Mouse (Mus musculus): ENCODE measurements around the gene Parp14. TPM values are rescaled to one million over a fixed set of nuclear protein-coding genes. Genes with fewer than 3 reads are reported as not detected.
"Not testable (repeated sequence)": the region's sequence is repeated elsewhere in the genome, so short reads cannot be mapped to it uniquely, and the experiment has no call there.

Parp14 gene
- polyA plus RNA-seq, 1 experiment from 2014 or later: 1.4 TPM

DNA sequence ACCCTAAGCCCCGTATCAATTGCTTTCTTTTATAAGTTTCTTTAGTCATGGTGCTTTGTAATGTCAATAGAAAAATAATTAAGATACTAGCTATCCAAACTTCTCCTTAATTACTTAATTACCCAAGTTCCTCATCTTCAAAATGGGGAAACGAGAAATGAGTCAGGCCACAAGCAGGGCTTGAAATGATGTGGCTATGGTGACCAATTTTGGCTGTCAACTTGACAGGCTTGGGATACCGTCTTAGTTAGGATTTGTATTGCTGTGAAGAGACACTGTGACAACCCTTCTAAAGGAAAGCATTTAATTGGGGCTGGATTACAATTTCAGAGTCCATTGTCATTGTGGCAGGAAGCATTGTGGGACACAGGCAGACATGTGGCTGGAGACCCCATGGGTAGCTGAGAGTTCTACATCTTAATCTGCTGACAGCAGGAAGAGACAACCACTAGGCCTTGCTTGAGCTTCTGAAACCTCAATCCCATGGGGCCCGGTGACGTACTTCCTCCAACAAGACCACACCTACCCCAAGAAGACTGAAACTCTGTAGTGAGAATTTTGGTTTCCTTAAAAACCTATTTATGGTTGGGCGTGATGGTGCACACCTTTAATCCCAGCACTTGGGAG is 31.8 kb upstream of the Parp14 start:
- no peak overlapping the region for H3K27ac ChIP-seq (replicated peaks)
- no peaks in the 10 kb centered on the region for H3K36me3 ChIP-seq (replicated peaks)
- H3K4me1 ChIP-seq (replicated peaks): peaks cover 24% of the 10 kb centered on the region
- H3K9ac ChIP-seq: no peak overlapping the region
- H3K4me2 ChIP-seq: no peak overlapping the region
- H3K9me3 ChIP-seq (replicated peaks): no peaks in the 10 kb centered on the region
- WGBS (ENCODE audit: insufficient replicate concordance): 54% methylated on average over 6 of the region's 6 CpGs
- H3K4me3 ChIP-seq (replicated peaks): no peak overlapping the region
- H3K27me3 ChIP-seq: no peaks in the 10 kb centered on the region
- ATAC-seq (ENCODE audit: insufficient read depth): no peak

DNA sequence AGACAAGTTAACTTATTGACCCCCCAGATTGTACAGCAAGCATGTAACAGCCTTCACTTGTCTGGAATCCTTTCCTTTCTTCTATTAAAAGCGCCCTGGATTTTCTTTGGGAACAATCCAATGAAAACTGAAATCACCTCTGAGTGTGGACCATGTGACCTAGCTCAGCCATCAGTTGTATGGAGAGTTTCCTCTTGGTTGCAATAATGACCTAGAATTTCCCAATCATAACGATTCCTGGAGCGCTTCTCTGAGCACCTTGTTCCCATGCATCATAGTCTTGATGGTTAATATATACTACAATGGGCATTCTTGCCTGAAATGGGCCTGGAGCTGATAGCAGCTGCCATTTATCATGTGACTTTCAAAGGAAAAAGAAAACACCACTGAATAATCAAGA is 29.2 kb upstream of the Parp14 start:
- H3K4me3 ChIP-seq (replicated peaks): no peak overlapping the region
- peaks cover 7% of the 10 kb centered on the region for H3K4me1 ChIP-seq (replicated peaks)
- no peaks in the 10 kb centered on the region for H3K36me3 ChIP-seq (replicated peaks)
- no peak overlapping the region for H3K27ac ChIP-seq (replicated peaks)
- no peak overlapping the region for H3K9ac ChIP-seq
- no peaks in the 10 kb centered on the region for H3K27me3 ChIP-seq
- no peaks in the 10 kb centered on the region for H3K9me3 ChIP-seq (replicated peaks)
- ATAC-seq (ENCODE audit: insufficient read depth): no peak
- no peak overlapping the region for H3K4me2 ChIP-seq
- WGBS (ENCODE audit: insufficient replicate concordance): 53% methylated on average over 3 of the region's 3 CpGs

DNA sequence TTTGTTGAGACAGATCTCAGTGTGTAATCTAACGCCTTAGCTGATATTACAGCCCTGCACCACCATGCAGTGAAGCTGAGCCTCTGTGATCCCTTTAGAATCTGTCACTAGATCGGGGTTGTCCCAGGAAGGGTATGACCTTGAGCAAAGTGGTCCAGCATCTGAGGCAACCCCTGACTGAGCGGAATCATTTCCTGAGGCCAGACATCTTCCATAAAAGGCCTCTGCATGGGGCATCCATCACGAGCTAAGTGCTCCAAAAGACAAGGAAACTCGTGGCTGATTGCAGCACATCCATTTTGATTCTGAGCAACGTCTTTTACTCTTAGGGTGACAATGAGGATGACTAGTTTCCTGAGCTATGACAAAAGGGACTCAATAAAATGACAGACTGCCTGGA is 23.7 kb upstream of the Parp14 start:
- 49% methylated on average over 6 of the region's 6 CpGs for WGBS (ENCODE audit: insufficient replicate concordance)
- Histone ChIP-seq H3K27ac (replicated peaks) (no peak overlapping the region), H3K9me3 (replicated peaks) (no peaks in the 10 kb centered on the region), H3K9ac (no peak overlapping the region), H3K27me3 (no peaks in the 10 kb centered on the region), H3K4me2 (no peak overlapping the region), H3K4me3 (replicated peaks) (no peak overlapping the region), H3K4me1 (replicated peaks) (no peaks in the 10 kb centered on the region), H3K36me3 (replicated peaks) (no peaks in the 10 kb centered on the region)
- no peak for ATAC-seq (ENCODE audit: insufficient read depth)

DNA sequence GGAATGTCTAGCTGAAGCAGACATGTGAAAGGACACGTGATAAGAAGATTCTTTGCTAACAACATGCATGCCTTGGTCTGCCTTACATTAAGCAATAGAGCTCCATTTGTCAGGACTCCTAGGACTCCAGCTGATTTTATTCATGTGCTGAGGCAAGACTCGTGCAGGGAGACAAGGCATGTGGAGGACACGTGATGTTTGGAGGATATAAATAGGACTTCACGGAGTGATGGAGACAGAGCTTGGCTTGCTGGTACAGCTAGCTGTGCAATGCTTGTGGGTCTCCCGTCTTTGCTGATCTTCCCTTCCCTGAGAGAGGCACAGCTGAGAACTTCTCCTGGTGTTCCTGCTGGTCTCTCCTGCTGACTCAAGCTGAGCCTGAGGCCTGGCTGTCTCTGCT is 20.3 kb upstream of the Parp14 start:
- H3K27me3 ChIP-seq; H3K27ac ChIP-seq (replicated peaks); H3K4me2 ChIP-seq; ATAC-seq (ENCODE audit: insufficient read depth); H3K4me1 ChIP-seq (replicated peaks); H3K9me3 ChIP-seq (replicated peaks); H3K4me3 ChIP-seq (replicated peaks); H3K36me3 ChIP-seq (replicated peaks); H3K9ac ChIP-seq: not testable (repeated sequence)
- WGBS (ENCODE audit: insufficient replicate concordance): 61% methylated on average over 5 of the region's 5 CpGs

DNA sequence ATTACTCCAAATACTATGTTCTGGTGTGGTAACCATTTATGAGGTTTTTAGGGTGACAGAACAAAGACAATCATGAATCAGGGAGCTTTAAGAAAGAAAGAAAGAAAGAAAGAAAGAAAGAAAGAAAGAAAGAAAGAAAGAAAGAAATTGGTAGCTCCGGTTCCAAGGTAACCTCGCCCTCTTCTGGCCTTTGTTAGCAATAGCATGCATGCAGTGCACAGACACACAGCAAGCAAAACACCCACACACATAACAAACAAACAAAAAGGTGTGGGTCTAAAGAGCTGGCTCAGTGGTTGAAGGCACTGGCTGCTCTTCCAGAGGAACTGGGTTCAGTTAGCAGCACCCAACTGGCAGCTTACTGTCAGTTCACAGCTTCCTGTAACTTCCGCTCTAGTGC is 19.3 kb upstream of the Parp14 start:
- Histone ChIP-seq H3K9ac (no peak overlapping the region), H3K4me1 (replicated peaks) (no peaks in the 10 kb centered on the region), H3K36me3 (replicated peaks) (no peaks in the 10 kb centered on the region), H3K27ac (replicated peaks) (no peak overlapping the region), H3K27me3 (no peaks in the 10 kb centered on the region), H3K4me2 (no peak overlapping the region), H3K9me3 (replicated peaks) (no peaks in the 10 kb centered on the region), H3K4me3 (replicated peaks) (no peak overlapping the region)
- no peak for ATAC-seq (ENCODE audit: insufficient read depth)
- WGBS (ENCODE audit: insufficient replicate concordance): 54% methylated on average over 3 of the region's 3 CpGs

DNA sequence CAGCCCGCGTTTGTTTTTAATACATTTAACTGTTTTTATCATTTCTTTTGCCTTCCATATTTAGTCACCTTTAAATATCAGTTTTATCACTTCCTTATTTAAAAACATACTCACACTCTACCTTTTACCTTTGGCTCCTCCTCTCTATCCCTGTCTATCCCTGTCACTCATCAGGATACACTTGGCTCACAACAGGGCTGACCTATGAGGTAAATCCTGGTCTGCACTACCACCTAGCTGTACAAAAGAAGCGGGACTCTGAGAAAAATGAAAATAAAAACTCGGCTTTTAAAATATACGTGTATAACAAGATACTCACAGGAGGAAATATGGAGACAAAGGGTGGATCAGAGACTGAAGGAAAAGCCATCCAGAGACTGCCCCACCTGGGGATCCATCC is 17.6 kb upstream of the Parp14 start:
- no peaks in the 10 kb centered on the region for H3K36me3 ChIP-seq (replicated peaks)
- no peak overlapping the region for H3K4me2 ChIP-seq
- no peak overlapping the region for H3K4me3 ChIP-seq (replicated peaks)
- no peaks in the 10 kb centered on the region for H3K9me3 ChIP-seq (replicated peaks)
- no peak for ATAC-seq (ENCODE audit: insufficient read depth)
- H3K9ac ChIP-seq: no peak overlapping the region
- H3K27me3 ChIP-seq: no peaks in the 10 kb centered on the region
- WGBS (ENCODE audit: insufficient replicate concordance): 80% methylated on average over 5 of the region's 5 CpGs
- H3K4me1 ChIP-seq (replicated peaks): no peaks in the 10 kb centered on the region
- H3K27ac ChIP-seq (replicated peaks): no peak overlapping the region

DNA sequence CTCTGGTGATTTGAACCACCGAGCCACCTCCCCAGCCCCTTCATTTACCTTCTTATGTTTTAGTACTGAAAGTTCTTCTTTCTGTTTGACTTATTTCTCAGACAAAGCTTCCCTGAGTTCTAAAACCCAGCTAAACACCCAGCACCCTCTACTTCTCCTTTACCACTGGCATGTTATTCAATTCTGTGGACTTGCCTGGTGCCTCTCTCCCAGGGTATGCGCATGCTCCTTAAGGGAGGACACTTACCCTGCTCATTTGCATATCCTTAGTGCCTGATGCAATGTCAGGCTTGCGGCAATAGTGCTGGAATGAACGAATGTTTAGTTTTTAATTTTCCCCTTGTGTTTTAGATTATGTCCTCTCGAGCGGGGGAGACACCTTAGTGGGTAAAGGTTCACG is 16.8 kb upstream of the Parp14 start:
- Histone ChIP-seq H3K27me3 (no peaks in the 10 kb centered on the region), H3K4me2 (no peak overlapping the region), H3K4me3 (replicated peaks) (no peak overlapping the region), H3K27ac (replicated peaks) (no peak overlapping the region), H3K9me3 (replicated peaks) (no peaks in the 10 kb centered on the region), H3K9ac (no peak overlapping the region), H3K36me3 (replicated peaks) (no peaks in the 10 kb centered on the region), H3K4me1 (replicated peaks) (no peaks in the 10 kb centered on the region)
- no peak for ATAC-seq (ENCODE audit: insufficient read depth)
- WGBS (ENCODE audit: insufficient replicate concordance): 76% methylated on average over 7 of the region's 7 CpGs

DNA sequence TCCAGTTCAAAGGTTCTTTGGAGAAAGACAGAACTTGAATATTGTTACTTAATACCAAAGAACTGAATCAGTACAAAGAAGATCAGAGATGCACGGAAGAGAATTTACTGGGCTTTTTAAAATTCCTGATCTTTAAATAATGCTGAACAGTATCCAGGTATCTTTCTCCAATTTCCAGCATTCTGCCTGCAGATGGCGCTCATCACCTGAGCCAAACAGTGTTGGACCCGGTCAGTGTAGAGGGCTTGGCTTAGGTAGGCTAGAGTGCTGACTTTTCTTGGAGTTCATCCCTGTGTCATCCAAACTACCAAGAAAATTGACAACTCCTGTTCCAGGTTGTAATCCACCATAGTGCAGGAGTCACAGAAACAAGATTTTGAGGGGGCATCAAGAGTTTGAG is 3.1 kb upstream of the Parp14 start:
- no peak for ATAC-seq (ENCODE audit: insufficient read depth)
- Histone ChIP-seq H3K9ac (no peak overlapping the region), H3K36me3 (replicated peaks) (no peaks in the 10 kb centered on the region), H3K4me3 (replicated peaks) (no peak overlapping the region), H3K4me1 (replicated peaks) (peaks cover 26% of the 10 kb centered on the region), H3K27me3 (peaks cover 33% of the 10 kb centered on the region), H3K4me2 (no peak overlapping the region), H3K9me3 (replicated peaks) (no peaks in the 10 kb centered on the region), H3K27ac (replicated peaks) (no peak overlapping the region)
- 16% methylated on average over 3 of the region's 3 CpGs for WGBS (ENCODE audit: insufficient replicate concordance)

DNA sequence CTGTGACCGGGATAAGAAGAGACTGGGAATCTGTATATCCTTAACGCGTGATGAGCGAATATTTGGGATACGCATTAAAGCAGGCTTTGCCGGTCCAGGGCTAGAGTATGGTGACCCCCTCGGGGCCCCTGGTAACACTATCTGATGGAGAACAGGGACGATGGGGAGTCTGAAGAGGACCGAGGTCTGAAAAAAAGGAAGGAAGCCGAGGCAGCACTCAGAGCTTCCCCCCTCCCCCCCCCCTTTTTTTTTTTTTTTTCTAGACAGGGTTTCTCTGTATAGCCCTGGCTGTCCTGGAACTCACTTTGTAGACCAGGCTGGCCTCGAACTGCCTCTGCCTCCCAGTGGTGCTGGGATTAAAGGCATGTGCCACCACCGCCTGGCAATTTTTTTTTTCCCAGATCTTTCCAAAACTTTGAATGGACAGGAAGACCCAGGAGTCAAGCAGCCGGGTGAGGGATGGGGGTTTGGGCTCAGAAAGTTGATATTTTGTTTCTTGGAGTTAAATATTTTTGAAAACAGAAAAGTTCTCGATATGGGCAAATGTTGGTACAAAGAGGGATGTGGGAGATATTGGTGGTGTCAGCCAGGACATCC is 1.2 kb upstream of the Parp14 start:
- H3K4me3 ChIP-seq (replicated peaks): peak overlapping the region; percentile 87
- H3K4me2 ChIP-seq: peak overlapping the region; percentile 96
- no peak for ATAC-seq (ENCODE audit: insufficient read depth)
- no peak overlapping the region for H3K9ac ChIP-seq
- peaks cover 33% of the 10 kb centered on the region for H3K27me3 ChIP-seq
- H3K36me3 ChIP-seq (replicated peaks): no peaks in the 10 kb centered on the region
- H3K27ac ChIP-seq (replicated peaks): no peak overlapping the region
- H3K4me1 ChIP-seq (replicated peaks): peaks cover 34% of the 10 kb centered on the region
- H3K9me3 ChIP-seq (replicated peaks): no peaks in the 10 kb centered on the region
- WGBS (ENCODE audit: insufficient replicate concordance): 22% methylated on average over 14 of the region's 14 CpGs

DNA sequence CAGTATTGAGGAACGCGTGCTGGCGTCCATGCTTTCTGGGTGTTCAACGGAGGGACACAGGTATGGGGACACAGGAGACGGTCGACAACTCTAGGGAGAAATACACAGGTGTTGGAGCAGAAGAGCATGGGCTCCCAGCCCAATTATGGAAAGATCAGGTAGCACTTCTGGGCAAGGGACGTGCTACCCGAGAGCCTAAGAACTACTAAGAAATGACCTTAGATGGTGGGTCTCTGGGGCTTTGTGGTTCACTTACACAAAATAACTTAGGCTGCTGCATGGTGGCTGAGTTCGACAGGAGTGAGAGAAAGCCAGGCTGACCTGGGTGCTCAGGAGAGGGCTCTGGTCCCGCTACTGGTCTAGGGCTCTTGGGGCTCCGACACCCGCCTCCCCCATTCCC is 554 bp upstream of the Parp14 start:
- Histone ChIP-seq H3K27me3 (peaks cover 33% of the 10 kb centered on the region), H3K27ac (replicated peaks) (no peak overlapping the region), H3K9ac (peak overlapping the region; percentile 81; the same call in 1 of the 2 replicates), H3K9me3 (replicated peaks) (no peaks in the 10 kb centered on the region), H3K4me1 (replicated peaks) (peaks cover 34% of the 10 kb centered on the region), H3K4me3 (replicated peaks) (peak overlapping the region; percentile 87), H3K4me2 (peak overlapping the region; percentile 96), H3K36me3 (replicated peaks) (no peaks in the 10 kb centered on the region)
- 13% methylated on average over 12 of the region's 12 CpGs for WGBS (ENCODE audit: insufficient replicate concordance)
- 0 out of 2 replicates have a peak, but pooled peaks have one; percentile 7 for ATAC-seq (ENCODE audit: insufficient read depth)

DNA sequence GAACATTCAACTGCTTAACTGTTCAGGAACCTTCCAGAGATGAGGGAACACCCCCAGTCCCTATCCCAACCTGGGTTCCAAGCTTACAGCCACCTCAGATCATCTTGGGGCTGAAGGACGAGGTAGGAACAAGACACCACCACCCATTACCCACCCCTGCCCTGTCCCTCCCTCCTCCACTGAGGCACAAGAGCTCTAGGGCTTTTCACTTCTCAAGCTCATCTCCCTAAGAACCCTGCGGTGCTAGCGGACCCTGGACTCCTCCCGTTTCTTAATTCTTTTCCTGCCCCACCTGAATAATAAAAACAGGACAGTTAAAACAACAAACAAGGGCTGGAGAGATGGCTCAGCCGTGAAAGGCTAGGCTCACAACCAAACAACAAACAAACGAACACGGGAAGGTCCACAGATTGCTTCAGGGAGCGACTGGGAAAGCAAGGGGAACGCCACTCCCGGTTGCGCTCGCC is 730 bp downstream of the Parp14 start:
- no peak overlapping the region for H3K27ac ChIP-seq (replicated peaks)
- H3K9me3 ChIP-seq (replicated peaks): no peaks in the 10 kb centered on the region
- H3K9ac ChIP-seq: peak overlapping the region; percentile 81
- H3K4me1 ChIP-seq (replicated peaks): peaks cover 34% of the 10 kb centered on the region
- peak overlapping the region; percentile 87 for H3K4me3 ChIP-seq (replicated peaks)
- 1% methylated on average over 12 of the region's 12 CpGs for WGBS (ENCODE audit: insufficient replicate concordance)
- H3K36me3 ChIP-seq (replicated peaks): no peaks in the 10 kb centered on the region
- H3K4me2 ChIP-seq: peak overlapping the region; percentile 96
- ATAC-seq (ENCODE audit: insufficient read depth): no peak; the same call in 1 of the 2 replicates
- peaks cover 33% of the 10 kb centered on the region for H3K27me3 ChIP-seq

DNA sequence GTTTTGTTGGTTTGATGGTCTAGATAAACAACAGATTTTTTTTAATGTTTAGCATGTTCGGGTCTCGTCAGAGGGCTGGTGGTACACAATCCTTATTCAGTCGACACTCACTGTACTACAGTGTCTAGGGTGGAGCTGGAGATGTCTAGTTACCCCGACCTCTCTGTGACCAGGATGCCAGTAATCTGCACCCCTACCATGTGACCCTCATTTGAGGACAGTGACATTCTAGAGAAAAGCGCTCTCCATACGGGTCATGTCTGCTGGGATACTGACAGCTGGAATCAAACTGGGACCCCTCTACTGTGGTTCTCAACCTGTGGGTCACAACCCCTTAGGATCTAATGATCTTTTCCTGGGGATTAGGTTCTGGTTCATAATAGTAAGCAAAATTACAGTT is 1.7 kb downstream of the Parp14 start:
- WGBS (ENCODE audit: insufficient replicate concordance): 54% methylated on average over 6 of the region's 6 CpGs
- Histone ChIP-seq H3K27me3 (peaks cover 30% of the 10 kb centered on the region), H3K9ac (no peak overlapping the region), H3K9me3 (replicated peaks) (no peaks in the 10 kb centered on the region), H3K4me2 (peak overlapping the region; percentile 42), H3K27ac (replicated peaks) (no peak overlapping the region), H3K4me3 (replicated peaks) (0 out of 2 replicates have a peak overlapping the region, but pooled peaks have one; percentile 21), H3K36me3 (replicated peaks) (no peaks in the 10 kb centered on the region), H3K4me1 (replicated peaks) (peaks cover 34% of the 10 kb centered on the region)
- no peak for ATAC-seq (ENCODE audit: insufficient read depth)
